Mouse (Mus musculus): Measurements from ENCODE around the gene Cyp11a1.

Cyp11a1 gene

GRCm38 (mm10) chr9:58005753-58006461 is at the start of gene Cyp11a1:
TSS of gene Cyp11a1 (plus strand) at chr9:58006411.
- no peak for DNase-seq (ENCODE audit: low spot score in 2 of 2)

- no peak for DNase-seq (ENCODE audit: low spot score in 2 of 2)
Measured at GRCm38 (mm10) chr9:57956838-57957236, 49.4 kb upstream of the Cyp11a1 start.

GRCm38 (mm10) chr9:57958615-57959014 is 47.6 kb upstream of the Cyp11a1 start:
- DNase-seq (ENCODE audit: low spot score in 2 of 2) = no peak

- no peak for DNase-seq (ENCODE audit: low spot score in 2 of 2)
Measured at GRCm38 (mm10) chr9:57959399-57959798, 46.8 kb upstream of the Cyp11a1 start.

GRCm38 (mm10) chr9:57959886-57960866 is 46.0 kb upstream of the Cyp11a1 start:
- DNase-seq (ENCODE audit: low spot score in 2 of 2) = no peak

GRCm38 (mm10) chr9:57961226-57961625 is 45.0 kb upstream of the Cyp11a1 start:
- DNase-seq (ENCODE audit: low spot score in 2 of 2) = no peak

GRCm38 (mm10) chr9:57961863-57962778 is 44.1 kb upstream of the Cyp11a1 start:
- DNase-seq (ENCODE audit: low spot score in 2 of 2) = no peak

GRCm38 (mm10) chr9:57963249-57963997 is 42.8 kb upstream of the Cyp11a1 start:
- DNase-seq (ENCODE audit: low spot score in 2 of 2) = no peak

- no peak for DNase-seq (ENCODE audit: low spot score in 2 of 2)
Measured at GRCm38 (mm10) chr9:57963998-57964395, 42.2 kb upstream of the Cyp11a1 start.

- no peak for DNase-seq (ENCODE audit: low spot score in 2 of 2)
Measured at GRCm38 (mm10) chr9:57964528-57965250, 41.5 kb upstream of the Cyp11a1 start.

GRCm38 (mm10) chr9:57965281-57966185 is 40.7 kb upstream of the Cyp11a1 start:
- DNase-seq (ENCODE audit: low spot score in 2 of 2) = no peak

- DNase-seq (ENCODE audit: low spot score in 2 of 2) = peak in 1 of 2 experiments; percentile 54
Measured at GRCm38 (mm10) chr9:57967237-57967960, 38.8 kb upstream of the Cyp11a1 start.

GRCm38 (mm10) chr9:57968166-57968771 is 37.9 kb upstream of the Cyp11a1 start:
- DNase-seq (ENCODE audit: low spot score in 2 of 2) = no peak

GRCm38 (mm10) chr9:57968783-57969542 is 37.2 kb upstream of the Cyp11a1 start:
- no peak for DNase-seq (ENCODE audit: low spot score in 2 of 2)

GRCm38 (mm10) chr9:57969736-57970495 is 36.3 kb upstream of the Cyp11a1 start:
- no peak for DNase-seq (ENCODE audit: low spot score in 2 of 2)

GRCm38 (mm10) chr9:57971413-57971812 is 34.8 kb upstream of the Cyp11a1 start:
- no peak for DNase-seq (ENCODE audit: low spot score in 2 of 2)
